Mouse (Mus musculus) MEL (cell line): ENCODE data around the gene Klf16. TPM values are rescaled to one million over a fixed set of nuclear protein-coding genes. Genes with fewer than 3 reads are reported as not detected.

ENCODE experiments used
- DNase-seq: peaks from one replicate; pipeline ENCODE4 v3.0.0; 2011; ENCODE audit warnings: low read depth, low spot score
- H3K27ac ChIP-seq: 2 replicates; pipeline ENCODE4 v1.5.1; 2012; ENCODE audit warnings: low read depth, mild to moderate bottlenecking, control low read depth, low read length, moderate library complexity; ENCODE audit not compliant: control insufficient read depth
- H3K27me3 ChIP-seq, 2 experiments: fragments of 150-350 bp in 1 of 2; sonication (generic) in 1 of 2; 2 replicates each; pipeline ENCODE4 v1.6.1; 2012; ENCODE audit warnings: low read length in 2 of 2, mild to moderate bottlenecking in 2 of 2, improper control_type of control experiment in 1 of 2, moderate library complexity in 1 of 2; ENCODE audit not compliant: insufficient read depth in 2 of 2, control insufficient read depth in 1 of 2
- H3K36me3 ChIP-seq, 2 experiments: 2 replicates each; pipeline ENCODE4 v1.6.1; 2012 to 2014; ENCODE audit warnings: low read length in 2 of 2, improper control_type of control experiment in 1 of 2, inconsistent platforms in 1 of 2, mild to moderate bottlenecking in 1 of 2; ENCODE audit not compliant: insufficient read depth in 2 of 2, control insufficient read depth in 1 of 2
- H3K4me1 ChIP-seq, 2 experiments: fragments of 150-350 bp in 1 of 2; sonication (generic) in 1 of 2; 2 replicates each; pipeline ENCODE4 v1.6.1; 2012; ENCODE audit warnings: low read length in 2 of 2, improper control_type of control experiment in 1 of 2, mild to moderate bottlenecking in 1 of 2; ENCODE audit not compliant: insufficient read depth in 2 of 2, control insufficient read depth in 1 of 2
- H3K4me3 ChIP-seq, 2 experiments: fragments of 150-350 bp in 1 of 2; sonication (generic) in 1 of 2; 2 replicates each; pipeline ENCODE4 v1.5.1; 2012; ENCODE audit warnings: low read depth in 2 of 2, low read length in 2 of 2, mild to moderate bottlenecking in 2 of 2, moderate library complexity in 2 of 2, control low read depth in 1 of 2, improper control_type of control experiment in 1 of 2; ENCODE audit not compliant: control insufficient read depth in 1 of 2, insufficient read depth in 1 of 2
- H3K79me2 ChIP-seq: 2 replicates; pipeline ENCODE4 v1.6.1; 2012; ENCODE audit warnings: mild to moderate bottlenecking, low read length, moderate library complexity; ENCODE audit not compliant: control insufficient read depth, poor library complexity, insufficient read depth
- H3K9ac ChIP-seq: 2 replicates; pipeline ENCODE4 v1.6.1; 2012; ENCODE audit warnings: low read depth, mild to moderate bottlenecking, control low read depth, low read length, moderate library complexity; ENCODE audit not compliant: control insufficient read depth, poor library complexity, severe bottlenecking
- H3K9me3 ChIP-seq: fragments of 150-350 bp; sonication (generic); replicated peaks from 2 replicates; pipeline ENCODE4 v1.6.1; 2012; ENCODE audit warnings: mild to moderate bottlenecking, low read length, improper control_type of control experiment, moderate library complexity; ENCODE audit not compliant: insufficient read depth
- BHLHE40 ChIP-seq: IDR thresholded peaks from 2 replicates; pipeline ENCODE4 v1.6.1; 2012; ENCODE audit warnings: low read depth, mild to moderate bottlenecking, inconsistent platforms, low read length, improper control_type of control experiment, borderline replicate concordance
- CHD1 ChIP-seq: IDR thresholded peaks from 2 replicates; pipeline ENCODE4 v1.6.1; 2012; ENCODE audit warnings: low read depth, mild to moderate bottlenecking, inconsistent platforms, low read length, improper control_type of control experiment
- E2F4 ChIP-seq: IDR thresholded peaks from 2 replicates; pipeline ENCODE4 v1.6.1; 2011; ENCODE audit warnings: low read depth, low read length, improper control_type of control experiment, borderline replicate concordance
- EP300 ChIP-seq, 2 experiments: IDR thresholded peaks; 2 replicates each; pipeline ENCODE4 v1.6.1; 2011; ENCODE audit warnings: improper control_type of control experiment in 2 of 2, low read length in 2 of 2, low read depth in 1 of 2, mild to moderate bottlenecking in 1 of 2
- ETS1 ChIP-seq: IDR thresholded peaks from 2 replicates; pipeline ENCODE4 v1.6.1; 2012; ENCODE audit warnings: low read depth, mild to moderate bottlenecking, inconsistent platforms, low read length, improper control_type of control experiment, moderate library complexity
- HCFC1 ChIP-seq: IDR thresholded peaks from 2 replicates; pipeline ENCODE4 v1.6.1; 2012; ENCODE audit warnings: low read depth, mild to moderate bottlenecking, inconsistent platforms, low read length, improper control_type of control experiment, moderate library complexity
- JUND ChIP-seq: IDR thresholded peaks from 2 replicates; pipeline ENCODE4 v1.6.1; 2011; ENCODE audit warnings: low read depth, mild to moderate bottlenecking, improper control_type of control experiment, low read length
- MAFK ChIP-seq: IDR thresholded peaks from 2 replicates; pipeline ENCODE4 v1.6.1; 2011; ENCODE audit warnings: low read depth, mild to moderate bottlenecking, low read length, improper control_type of control experiment, borderline replicate concordance
- MAX ChIP-seq: IDR thresholded peaks from 2 replicates; pipeline ENCODE4 v1.6.1; 2011; ENCODE audit warnings: low read length, improper control_type of control experiment
- MYC ChIP-seq: IDR thresholded peaks from 2 replicates; pipeline ENCODE4 v1.6.1; 2011; ENCODE audit warnings: low read depth, mild to moderate bottlenecking, low read length, improper control_type of control experiment, moderate library complexity
- NELFE ChIP-seq: IDR thresholded peaks from 2 replicates; pipeline ENCODE4 v1.6.1; 2011; ENCODE audit warnings: low read depth, low read length, improper control_type of control experiment
- POLR2AphosphoS2 ChIP-seq: IDR thresholded peaks from 2 replicates; pipeline ENCODE4 v1.6.1; 2011; ENCODE audit warnings: low read length, improper control_type of control experiment
- RAD21 ChIP-seq: IDR thresholded peaks from 2 replicates; pipeline ENCODE4 v1.6.1; 2011; ENCODE audit warnings: mild to moderate bottlenecking, low read depth, low read length, improper control_type of control experiment
- SIN3A ChIP-seq: IDR thresholded peaks from 2 replicates; pipeline ENCODE4 v1.6.1; 2012; ENCODE audit warnings: low read length, improper control_type of control experiment, inconsistent platforms
- TBP ChIP-seq: IDR thresholded peaks from 2 replicates; pipeline ENCODE4 v1.8.0; 2011; ENCODE audit warnings: low read depth, low read length, improper control_type of control experiment
- TCF12 ChIP-seq: IDR thresholded peaks from 2 replicates; pipeline ENCODE4 v1.6.1; 2014; ENCODE audit warnings: low read depth, mild to moderate bottlenecking, inconsistent platforms, low read length, improper control_type of control experiment, moderate library complexity
- USF1 ChIP-seq: IDR thresholded peaks from 2 replicates; pipeline ENCODE4 v1.6.1; 2014; ENCODE audit warnings: low read depth, mild to moderate bottlenecking, inconsistent platforms, low read length, improper control_type of control experiment, moderate library complexity
- ZMIZ1 ChIP-seq: IDR thresholded peaks from 2 replicates; pipeline ENCODE4 v1.6.1; 2012; ENCODE audit warnings: low read depth, mild to moderate bottlenecking, inconsistent platforms, low read length, improper control_type of control experiment, moderate library complexity
- ZNF384 ChIP-seq: IDR thresholded peaks from 2 replicates; pipeline ENCODE4 v1.6.1; 2012; ENCODE audit warnings: low read depth, mild to moderate bottlenecking, inconsistent platforms, low read length, improper control_type of control experiment
- polyA plus RNA-seq, 2 experiments: library from polyadenylated mRNA; stranded (reverse) in 1 of 2; unstranded in 1 of 2; fragments of >175 nt in 1 of 2; fragments of >200 nt in 1 of 2; gene quantifications; 2 replicates each; pipeline versions ENCODE4 v1.2.1 to v1.2.4; 2012; ENCODE audit warnings: low replicate concordance in 2 of 2, low read depth in 1 of 2; ENCODE audit not compliant: insufficient read length in 2 of 2, insufficient read depth in 1 of 2, missing spikeins in 1 of 2
- total RNA-seq: library from RNA; depleted of rRNA; stranded (reverse); fragments of 300-350 nt; gene quantifications from 2 replicates; pipeline ENCODE4 v1.2.3, GENCODE M21; 2012

Klf16 gene
- total and polyA plus RNA-seq, 3 experiments = 37.1 to 51.1 TPM; not detected in 1

GRCm38 (mm10) chr10:80553575-80553974 is 23.5 kb downstream of the Klf16 start (continued):
- no peak for TF ChIP-seq HCFC1
- TF ChIP-seq ZNF384 = no peak
- TF ChIP-seq ZMIZ1 = no peak
- no peak for TF ChIP-seq NELFE
- peak in 1 of 2 experiments; percentile 38; a peak in 2 of 4 replicates for TF ChIP-seq EP300 (IDR thresholded peaks at IDR 0.05; ENCODE audit: low read depth in 1 of 2, low read length in 2 of 2)
- TF ChIP-seq TBP = no peak
- TF ChIP-seq ETS1 = no peak

DNA sequence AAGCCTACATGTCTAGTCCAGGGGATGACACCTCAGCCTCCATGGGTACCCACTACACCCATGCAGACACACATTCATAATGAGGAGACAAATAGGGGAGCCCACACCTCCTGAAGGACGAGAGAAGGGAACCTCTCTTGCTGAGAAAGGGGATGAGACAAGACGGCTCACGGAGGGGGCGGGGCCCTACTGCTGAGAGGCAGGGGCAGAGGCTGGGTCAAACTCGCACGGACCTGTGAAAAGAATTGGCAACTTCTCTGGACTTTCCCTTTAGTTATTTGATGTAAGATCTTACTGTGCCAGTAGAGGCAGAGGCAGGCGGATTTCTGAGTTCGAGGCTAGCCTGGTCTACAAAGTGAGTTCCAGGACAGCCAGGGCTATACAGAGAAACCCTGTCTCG is 24.8 kb downstream of the Klf16 start:
- Histone ChIP-seq H3K9me3 (no peaks in the 10 kb centered on the region), H3K4me3 (no peak overlapping the region), H3K9ac (no peak overlapping the region), H3K27me3 (no peaks in the 10 kb centered on the region), H3K79me2 (peaks cover 34% of the 10 kb centered on the region), H3K36me3 (peaks cover 3 to 11% of the 10 kb centered on the region in 2 experiments; a peak in 3 of 4 replicates), H3K27ac (no peak overlapping the region), H3K4me1 (peaks cover 3 to 19% of the 10 kb centered on the region in 2 experiments)
- no peak for DNase-seq
- TF ChIP-seq BHLHE40 = no peak
- no peak for TF ChIP-seq POLR2AphosphoS2
- no peak for TF ChIP-seq RAD21
- TF ChIP-seq CHD1 = no peak
- TF ChIP-seq SIN3A = no peak
- TF ChIP-seq MAFK = no peak
- no peak for TF ChIP-seq TCF12

DNA sequence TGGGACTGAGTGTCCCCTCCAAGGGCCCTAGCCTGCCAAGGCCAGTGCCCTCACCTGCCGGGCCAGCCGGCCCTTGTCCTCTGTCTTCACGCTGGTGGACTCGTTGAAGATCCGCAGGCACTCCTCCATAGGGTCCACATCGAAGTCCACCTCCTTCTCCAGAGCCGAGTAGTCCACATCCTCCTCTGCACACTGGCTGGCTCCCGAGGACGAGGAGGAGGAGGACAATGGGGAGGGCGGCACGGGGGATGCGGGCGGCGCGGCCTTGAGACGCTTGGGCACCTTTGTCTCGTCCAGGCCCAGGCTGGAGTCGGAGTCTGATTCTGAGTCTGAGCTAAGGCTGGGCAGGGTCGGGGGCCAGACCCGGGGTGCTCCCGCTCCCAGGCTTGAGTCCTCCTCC is 27.8 kb downstream of the Klf16 start:
- Histone ChIP-seq H3K36me3 (peaks cover 0 to 7% of the 10 kb centered on the region in 2 experiments; a peak in 3 of 4 replicates), H3K79me2 (peaks cover 15% of the 10 kb centered on the region), H3K27me3 (no peaks in the 10 kb centered on the region), H3K9ac (no peak overlapping the region), H3K4me3 (no peak overlapping the region), H3K4me1 (peaks cover 2 to 14% of the 10 kb centered on the region in 2 experiments), H3K27ac (no peak overlapping the region), H3K9me3 (no peaks in the 10 kb centered on the region)
- no peak for DNase-seq
- TF ChIP-seq MYC (no peak), RAD21 (no peak), E2F4 (no peak), MAX (no peak), USF1 (no peak), JUND (no peak), TCF12 (no peak)
